8 mouse cellular contexts compared by ENCODE assay signal in genomic region chr6:71125043-71125893, GRCm38 (mm10). TPM values are rescaled to one million over a fixed set of nuclear protein-coding genes. Genes with fewer than 3 reads are reported as not detected.
DNase-seq lines count a peak whose midpoint lies in the region; ATAC-seq lines count a peak whose summit lies in the region.

No protein-coding gene starts in this region.

- ATAC-seq in hindbrain, embryonic 14.5 days (ENCODE audit: low FRiP score) = peak; percentile 61; the same call in 1 of the 2 replicates

- H3K36me3 ChIP-seq in hindbrain, embryonic 14.5 days (replicated peaks; ENCODE audit: control insufficient read depth, insufficient read depth) = no peaks in the 10 kb centered on the region

- no peaks in the 10 kb centered on the region for H3K9me3 ChIP-seq in hindbrain, embryonic 14.5 days (ENCODE audit: control insufficient read depth, low read length)

- WGBS in hindbrain, embryonic 14.5 days = 1% methylated on average over 3 of the region's 3 CpGs

- no peaks in the 10 kb centered on the region for H3K27me3 ChIP-seq in hindbrain, embryonic 14.5 days (ENCODE audit: control insufficient read depth, insufficient read depth, low read length)

- H3K9ac ChIP-seq in hindbrain, embryonic 14.5 days = no peak overlapping the region

- H3K27ac ChIP-seq in hindbrain, embryonic 14.5 days = no peak overlapping the region

- no peak overlapping the region for H3K4me2 ChIP-seq in hindbrain, embryonic 14.5 days (replicated peaks)

- no peaks in the 10 kb centered on the region for H3K4me1 ChIP-seq in hindbrain, embryonic 14.5 days (replicated peaks; ENCODE audit: control insufficient read depth, insufficient read depth, low read length)

- H3K4me3 ChIP-seq in hindbrain, embryonic 14.5 days (replicated peaks; ENCODE audit: low read length) = no peak overlapping the region

- peak; percentile 58 for DNase-seq in WW6 (ENCODE audit: low read depth, low spot score)
- DNase-seq in cerebellum, adult 9-11 months = peak; percentile 70
- DNase-seq in frontal cortex, postnatal 10 days (ENCODE audit: low spot score in 2 of 2) = peak; percentile 28 to 74
- peak; percentile 91 for DNase-seq in hindbrain, embryonic 14.5 days (ENCODE audit: low spot score)
- DNase-seq in layer of hippocampus, postnatal 10 days (ENCODE audit: low spot score in 2 of 2) = peak; percentile 89 to 90
- DNase-seq in lung, postnatal 36 days = peak; percentile 88
- peak; percentile 88 to 91 for DNase-seq in right cerebral cortex, adult 2 months (ENCODE audit: low spot score in 2 of 2)
- peak; percentile 55 for DNase-seq in urinary bladder, adult 2 months (ENCODE audit: low spot score)

RNA-seq across cellular contexts. Expression of gene Thnsl2, which starts 19.0 kb away (rescaled TPM):
- 4.5 and 5.5 TPM in 2 replicates for polyA plus RNA-seq in hindbrain, embryonic 14.5 days (2014; fragmentation: Nextera tagmentation; extraction: Ambion mirVana)
- total RNA-seq in layer of hippocampus, postnatal 10 days (2021) = 1 to 10 TPM; 3.1 to 5.5 TPM
- polyA plus RNA-seq in urinary bladder, adult 2 months (2012; rRNA removed) = 10.0 and 10.5 TPM in 2 replicates
